Mouse (Mus musculus): ENCODE measurements around the gene Ormdl3.

DNA sequence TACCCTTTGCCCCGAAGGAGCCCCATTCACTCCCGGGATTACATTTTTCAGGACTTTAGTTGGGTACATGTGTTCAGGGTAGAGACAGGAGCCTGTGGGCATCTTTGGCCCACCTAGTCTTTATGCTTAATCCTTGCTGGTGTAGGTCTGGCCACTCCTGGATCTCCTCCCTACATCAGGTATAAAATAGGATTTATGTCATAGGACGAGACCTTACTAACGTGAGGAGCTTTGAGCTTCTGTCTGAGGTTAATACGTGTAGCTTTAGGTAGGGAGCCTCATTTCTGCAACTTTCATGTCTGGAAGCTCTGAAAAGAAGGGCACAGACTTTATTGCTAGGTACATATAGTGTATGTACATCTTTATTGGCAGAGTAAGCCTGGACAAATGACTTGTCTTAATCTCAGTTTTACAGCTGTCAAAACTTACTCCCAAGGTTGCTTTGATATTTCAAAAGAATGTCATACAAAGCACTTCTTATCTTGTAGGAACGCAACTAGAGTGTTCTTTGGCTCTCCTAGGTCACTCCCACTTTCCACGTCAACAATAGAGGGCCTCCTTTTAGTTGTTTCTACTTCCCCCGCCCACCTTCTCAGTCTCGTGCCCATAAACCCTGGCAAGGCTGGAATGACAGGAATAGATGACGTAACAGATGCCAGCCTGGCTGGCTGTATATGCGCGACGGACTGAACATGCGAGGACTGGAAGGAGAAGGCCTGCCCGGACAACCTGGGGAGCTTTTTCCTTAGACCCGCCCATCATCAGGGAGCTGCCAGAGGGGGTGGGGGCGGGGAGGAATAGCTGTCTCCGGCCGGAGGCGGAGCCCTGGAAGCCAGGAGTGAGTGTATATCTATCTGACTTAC is 747 bp upstream of the Ormdl3 start:
- TF ChIP-seq POLR2A (IDR thresholded peaks at IDR 0.05; ENCODE audit: low read depth, low read length): peak; percentile 47
- TF ChIP-seq CTCF (IDR thresholded peaks at IDR 0.05; ENCODE audit: borderline replicate concordance, insufficient read depth, low read length): no peak

Data from embryonic fibroblast, embryonic 13.5 days (primary cell).